Mouse (Mus musculus) liver, postnatal 0 days (tissue): Measurements from ENCODE around the gene Thbd.

Experiments used
- CTCF ChIP-seq: sonication (generic); IDR thresholded peaks from 2 replicates; pipeline ENCODE4 v1.5.1; 2016; ENCODE audit warnings: antibody characterized with exemption, low read depth
- EP300 ChIP-seq: IDR thresholded peaks from 2 replicates; pipeline ENCODE4 v1.6.1; 2016; ENCODE audit warnings: antibody characterized with exemption, low read depth, mild to moderate bottlenecking

- TF ChIP-seq CTCF (no peak), EP300 (no peak)
These were observed 11.2 kb upstream of the Thbd start for GRCm38 (mm10) chr2:148419151-148419550.
